In genomic region chr2:165878907-165879361, GRCm38 (mm10) we compare ENCODE assay signal across 8 mouse cellular contexts. TPM values are rescaled to one million over a fixed set of nuclear protein-coding genes. Genes with fewer than 3 reads are reported as not detected.
DNase-seq lines count a peak whose midpoint lies in the region; ATAC-seq lines count a peak whose summit lies in the region.

No protein-coding gene starts in this region.

- intact Hi-C loops in heart, postnatal 25 days (cut with DNase I): no loop called here

- ATAC-seq in heart, embryonic 12.5 days (ENCODE audit: insufficient number of reproducible peaks, low FRiP score): no peak
- ATAC-seq in hindbrain, embryonic 13.5 days (ENCODE audit: low FRiP score): no peak
- no peak for ATAC-seq in midbrain, embryonic 13.5 days
- no peak for ATAC-seq in megakaryocyte-erythroid progenitor cell, adult 5-6 weeks (replicated peaks; ENCODE audit: low FRiP score, low TSS enrichment, poor library complexity, severe bottlenecking)

- peak overlapping the region; percentile 56 for H3K4me2 ChIP-seq in heart, embryonic 12.5 days
- peak overlapping the region; percentile 74 for H3K4me2 ChIP-seq in hindbrain, embryonic 13.5 days
- peak overlapping the region; percentile 83 for H3K4me2 ChIP-seq in midbrain, embryonic 13.5 days (replicated peaks)

- peak overlapping the region; percentile 100 for H3K27ac ChIP-seq in heart, embryonic 12.5 days (ENCODE audit: poor library complexity, severe bottlenecking)
- peak overlapping the region; percentile 100 for H3K27ac ChIP-seq in hindbrain, embryonic 13.5 days
- peak overlapping the region; percentile 100 for H3K27ac ChIP-seq in midbrain, embryonic 13.5 days

- H3K9me3 ChIP-seq in heart, embryonic 12.5 days (replicated peaks): no peaks in the 10 kb centered on the region
- H3K9me3 ChIP-seq in hindbrain, embryonic 13.5 days: no peaks in the 10 kb centered on the region
- H3K9me3 ChIP-seq in midbrain, embryonic 13.5 days: no peaks in the 10 kb centered on the region

- peaks cover 10% of the 10 kb centered on the region for H3K36me3 ChIP-seq in heart, embryonic 12.5 days
- H3K36me3 ChIP-seq in hindbrain, embryonic 13.5 days: peaks cover 6% of the 10 kb centered on the region
- peaks cover 6% of the 10 kb centered on the region for H3K36me3 ChIP-seq in midbrain, embryonic 13.5 days

- no peak for DNase-seq in heart, postnatal 25 days (ENCODE audit: low spot score)
- peak; percentile 18 to 64 for DNase-seq in cerebellum, postnatal 36 days
- DNase-seq in frontal cortex, postnatal 25 days (ENCODE audit: low spot score in 2 of 2): no peak
- no peak for DNase-seq in thymus, postnatal 4 days

- H3K4me3 ChIP-seq in heart, embryonic 12.5 days: peak overlapping the region; percentile 10; the same call in 1 of the 2 replicates
- H3K4me3 ChIP-seq in hindbrain, embryonic 13.5 days: peak overlapping the region; percentile 39
- H3K4me3 ChIP-seq in midbrain, embryonic 13.5 days (replicated peaks): peak overlapping the region; percentile 44

- 34% methylated on average over 8 of the region's 8 CpGs for WGBS in heart, embryonic 12.5 days
- WGBS in hindbrain, embryonic 13.5 days: 16% methylated on average over 8 of the region's 8 CpGs
- 19% methylated on average over 8 of the region's 8 CpGs for WGBS in midbrain, embryonic 13.5 days

- H3K9ac ChIP-seq in heart, embryonic 12.5 days: peak overlapping the region; percentile 63
- peak overlapping the region; percentile 70 for H3K9ac ChIP-seq in hindbrain, embryonic 13.5 days
- peak overlapping the region; percentile 79 for H3K9ac ChIP-seq in midbrain, embryonic 13.5 days (replicated peaks)

- no peaks in the 10 kb centered on the region for H3K27me3 ChIP-seq in heart, embryonic 12.5 days (replicated peaks)
- no peaks in the 10 kb centered on the region for H3K27me3 ChIP-seq in hindbrain, embryonic 13.5 days
- no peaks in the 10 kb centered on the region for H3K27me3 ChIP-seq in midbrain, embryonic 13.5 days

- peaks cover 99% of the 10 kb centered on the region for H3K4me1 ChIP-seq in heart, embryonic 12.5 days (replicated peaks)
- peaks cover 99% of the 10 kb centered on the region for H3K4me1 ChIP-seq in hindbrain, embryonic 13.5 days (replicated peaks)
- H3K4me1 ChIP-seq in midbrain, embryonic 13.5 days (replicated peaks): peaks cover 99% of the 10 kb centered on the region

RNA-seq across cellular contexts. Expression of gene Zmynd8, which starts 19.9 kb away (rescaled TPM):
- 44.7 and 48.0 TPM in 2 replicates for polyA plus RNA-seq in heart, embryonic 12.5 days (2016; fragmentation: Nextera tagmentation; extraction: Ambion mirVana)
- total RNA-seq in heart, postnatal 25 days (2021): 10 to 100 TPM; 44.5 to 48.7 TPM
- 82.2 and 86.6 TPM in 2 replicates for polyA plus RNA-seq in hindbrain, embryonic 13.5 days (2015; fragmentation: Nextera tagmentation; extraction: Ambion mirVana)
- 85.4 and 86.8 TPM in 2 replicates for polyA plus RNA-seq in midbrain, embryonic 13.5 days (2015; fragmentation: Nextera tagmentation; extraction: Ambion mirVana)
- total RNA-seq in megakaryocyte-erythroid progenitor cell, adult 5-6 weeks (2014; fragmentation: Nextera tagmentation): 70.9 and 80.1 TPM in 2 replicates
- total RNA-seq in megakaryocyte-erythroid progenitor cell, adult 5-6 weeks (2017): 27.2 and 42.9 TPM in 2 replicates

Comparison
In these comparisons a context has a peak if more than half of its experiments do, and no peak if none do; other contexts are left out.
1. DNase-seq: peak in cerebellum, postnatal 36 days (2 of 2); none in heart, postnatal 25 days (single experiment), frontal cortex, postnatal 25 days (0 of 2) and thymus, postnatal 4 days (single experiment).
2. Peak in every context shown above with its lines, with median percentiles within 50 percentile points of each other: H3K27ac ChIP-seq, H3K4me2 ChIP-seq, H3K4me3 ChIP-seq and H3K9ac ChIP-seq.